Mouse (Mus musculus) megakaryocyte-erythroid progenitor cell, adult 5 weeks (primary cell): ENCODE data around the gene Cyp3a41b. TPM values are rescaled to one million over a fixed set of nuclear protein-coding genes. Genes with fewer than 3 reads are reported as not detected.

Experiments
- polyA plus RNA-seq: library from polyadenylated mRNA; stranded (reverse); fragments of >175 nt; gene quantifications from 2 replicates; pipeline ENCODE4 v1.2.3, GENCODE M21; 2012

The Cyp3a41b gene
- not detected in 2 replicates for polyA plus RNA-seq

GRCm38 (mm10) chr5:145584630-145585029, at the start of gene Cyp3a41b:
Gene Cyp3a41b (minus strand): TSS chr5:145584730.

Other genes with a start within 250 kb of the Cyp3a41b start
- not detected in 2 replicates for gene Cyp3a57, start 239.5 kb downstream of the Cyp3a41b start, polyA plus RNA-seq
- not detected in 2 replicates for gene Cyp3a16, start 115.0 kb downstream of the Cyp3a41b start, polyA plus RNA-seq
- gene Cyp3a41a, start 135.4 kb upstream of the Cyp3a41b start, polyA plus RNA-seq, result not detected in 2 replicates
- gene Cyp3a44, start 221.1 kb upstream of the Cyp3a41b start, polyA plus RNA-seq, result not detected in 2 replicates